Mouse (Mus musculus): ENCODE results near the gene Dtx3.
A peak's percentile ranks its signal among the peaks of the same experiment; 100 is the strongest.

Dtx3 gene

GRCm38 (mm10) chr10:127185506-127185905, 10.0 kb downstream of the Dtx3 start:
- no peak for DNase-seq (ENCODE audit: low read depth)

GRCm38 (mm10) chr10:127185101-127185500, 10.4 kb downstream of the Dtx3 start:
- peak; percentile 49 for DNase-seq (ENCODE audit: low read depth)

DNA sequence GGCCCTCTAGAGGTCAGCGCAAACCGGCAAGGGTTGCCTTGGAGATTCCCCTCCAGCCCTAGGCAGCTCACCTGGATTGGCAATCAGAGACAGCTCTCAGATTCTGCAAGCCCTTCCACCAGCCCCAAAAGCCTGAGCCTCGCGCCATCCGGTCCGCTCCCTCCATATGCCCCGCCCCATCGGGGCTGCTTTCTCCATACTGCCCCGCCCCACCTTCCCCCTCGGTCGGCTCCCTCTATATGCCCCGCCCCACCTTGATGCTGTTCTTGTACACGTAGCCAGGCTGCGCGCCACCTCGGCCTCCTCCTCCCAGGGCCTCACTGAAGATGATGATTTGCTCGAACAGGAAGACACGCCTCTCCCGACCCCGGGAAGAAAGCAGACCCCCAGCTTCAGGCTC, 11.8 kb downstream of the Dtx3 start:
- no peak for DNase-seq (ENCODE audit: low read depth)

DNA sequence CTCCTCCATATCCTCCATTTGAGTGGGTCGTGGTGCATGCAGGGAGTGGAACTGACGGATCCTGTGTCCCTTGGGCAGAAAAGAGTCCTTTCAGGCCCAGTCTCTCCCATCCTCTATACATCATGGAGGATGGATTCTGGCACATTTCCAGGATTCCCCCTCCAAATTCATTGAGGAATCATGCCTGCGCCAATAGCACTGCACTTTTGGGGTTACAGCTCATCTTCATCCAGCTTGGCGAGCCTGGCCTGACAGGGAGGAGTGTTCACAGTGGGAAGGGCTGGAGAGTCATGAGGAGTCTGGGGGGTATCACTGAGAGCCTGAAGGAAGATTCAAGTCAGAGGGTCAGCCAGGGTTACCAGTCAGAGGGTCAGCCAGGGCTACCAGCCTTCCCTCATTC, 12.9 kb downstream of the Dtx3 start:
- no peak for DNase-seq (ENCODE audit: low read depth)

DNA sequence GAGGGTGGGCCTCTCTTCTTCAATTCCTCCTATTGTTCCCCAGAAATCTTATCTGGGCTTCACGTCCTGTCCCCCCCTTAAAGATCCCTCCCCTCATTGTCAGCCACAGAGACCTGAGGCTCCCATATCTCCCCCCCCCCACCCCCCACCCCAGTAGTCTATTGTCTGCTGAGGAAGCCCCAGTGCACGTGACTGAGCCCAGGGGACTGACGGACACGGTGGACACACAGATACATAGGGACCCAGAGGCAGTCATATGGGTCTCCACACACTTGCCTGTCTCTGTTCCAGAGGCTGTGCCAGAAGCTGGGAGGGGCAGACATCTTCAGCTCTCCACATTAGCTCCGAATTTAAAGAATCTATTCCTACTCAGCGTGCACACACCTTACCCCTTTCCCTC, 14.0 kb downstream of the Dtx3 start:
- no peak for DNase-seq (ENCODE audit: low read depth)

DNA sequence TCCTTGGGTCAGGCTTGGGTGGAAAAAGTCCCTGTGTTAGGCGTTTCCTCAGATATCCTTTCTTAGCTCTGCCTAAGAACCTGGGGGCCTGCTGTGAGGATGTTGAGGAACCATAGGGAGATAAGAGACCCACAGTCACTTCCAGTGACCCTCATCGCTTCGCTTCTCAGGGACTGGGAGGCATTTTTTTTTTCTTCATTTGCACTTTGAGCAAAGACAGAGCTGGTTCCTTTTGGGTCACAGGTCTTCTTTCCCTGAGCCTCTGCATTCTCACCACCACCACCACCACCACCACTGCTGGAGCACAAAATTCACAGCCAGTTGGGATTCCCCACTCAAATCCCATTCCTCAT, 14.9 kb downstream of the Dtx3 start:
- DNase-seq (ENCODE audit: low read depth): no peak

- no peak for DNase-seq (ENCODE audit: low read depth)
Measured at GRCm38 (mm10) chr10:127179871-127180694, 15.4 kb downstream of the Dtx3 start, which contains the start of gene Slc26a10. Slc26a10 (minus strand) TSS chr10:127180645.

- no peak for DNase-seq (ENCODE audit: low read depth)
Measured at GRCm38 (mm10) chr10:127178286-127179027, 17.1 kb downstream of the Dtx3 start.

- peak; percentile 56 for DNase-seq (ENCODE audit: low read depth)
Measured at GRCm38 (mm10) chr10:127177719-127178118, 17.8 kb downstream of the Dtx3 start.

- DNase-seq (ENCODE audit: low read depth): no peak
Measured at GRCm38 (mm10) chr10:127177235-127177634, 18.3 kb downstream of the Dtx3 start.

- DNase-seq (ENCODE audit: low read depth): no peak
Measured at GRCm38 (mm10) chr10:127176756-127177155, 18.8 kb downstream of the Dtx3 start.

GRCm38 (mm10) chr10:127176228-127176627, 19.3 kb downstream of the Dtx3 start:
- no peak for DNase-seq (ENCODE audit: low read depth)

DNA sequence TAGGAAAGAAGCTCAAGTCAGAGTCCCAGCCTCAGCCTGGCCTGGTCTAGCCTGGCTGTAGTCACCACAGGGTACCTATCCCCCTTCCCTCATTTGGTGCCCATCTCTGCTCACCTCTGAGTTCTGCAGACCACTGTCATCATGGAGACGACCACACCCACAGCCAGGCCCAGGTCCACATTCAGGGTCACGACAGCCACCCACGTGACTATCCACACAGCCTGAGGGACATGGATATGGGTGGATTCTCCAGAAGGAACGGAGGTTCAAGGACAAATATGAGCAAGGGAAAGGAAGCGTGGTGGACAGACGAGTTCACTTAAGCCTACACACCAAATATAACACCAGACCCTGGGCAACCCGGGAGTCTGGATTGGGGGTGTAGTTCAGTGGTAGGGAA, 21.4 kb downstream of the Dtx3 start:
- no peak for DNase-seq (ENCODE audit: low read depth)

DNA sequence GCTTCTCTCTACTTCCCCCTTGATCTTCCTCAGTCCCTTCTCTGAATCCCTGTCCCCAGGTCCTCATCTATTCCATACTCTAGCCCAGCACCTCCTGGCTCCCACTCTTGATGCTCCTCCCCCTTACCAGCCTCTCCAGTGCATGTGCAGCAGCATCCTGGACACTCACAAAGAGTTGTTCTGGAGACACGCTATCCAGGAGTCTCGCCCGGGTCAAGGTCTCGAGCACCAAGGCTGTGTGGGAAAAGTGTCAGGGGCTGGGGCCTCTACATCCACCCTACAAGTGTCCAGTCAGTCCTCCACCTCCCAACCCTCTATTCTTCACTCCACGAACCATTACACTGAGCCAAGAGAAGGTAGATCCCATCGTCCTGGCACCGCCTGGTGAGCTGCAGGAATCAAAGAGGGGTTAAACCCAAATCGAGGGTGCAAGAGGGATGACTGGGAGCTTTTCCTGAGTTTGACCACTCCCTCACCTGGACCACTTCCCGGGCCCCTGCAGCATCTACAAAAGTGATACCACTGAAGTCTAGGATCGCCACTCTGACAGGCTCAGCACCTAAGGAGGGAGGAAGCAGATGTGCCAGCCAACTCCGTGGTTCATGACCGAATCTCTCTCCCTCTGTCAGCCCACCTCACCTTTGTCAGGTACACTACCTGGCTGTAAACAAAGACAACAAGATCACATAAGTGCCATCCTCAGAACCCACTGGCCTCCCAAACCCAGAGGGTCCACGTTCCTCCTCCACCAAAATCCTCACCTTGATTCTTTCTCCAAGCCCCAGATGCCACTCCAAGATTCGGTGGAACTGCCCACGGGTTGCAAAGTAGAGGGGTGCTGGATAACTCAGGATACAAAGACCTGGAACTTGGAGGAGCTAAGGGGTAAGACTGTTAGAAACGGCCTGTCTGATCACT, 22.1 kb downstream of the Dtx3 start:
- DNase-seq (ENCODE audit: low read depth): no peak

- no peak for DNase-seq (ENCODE audit: low read depth)
Measured at GRCm38 (mm10) chr10:127171631-127172200, 23.8 kb downstream of the Dtx3 start.

DNA sequence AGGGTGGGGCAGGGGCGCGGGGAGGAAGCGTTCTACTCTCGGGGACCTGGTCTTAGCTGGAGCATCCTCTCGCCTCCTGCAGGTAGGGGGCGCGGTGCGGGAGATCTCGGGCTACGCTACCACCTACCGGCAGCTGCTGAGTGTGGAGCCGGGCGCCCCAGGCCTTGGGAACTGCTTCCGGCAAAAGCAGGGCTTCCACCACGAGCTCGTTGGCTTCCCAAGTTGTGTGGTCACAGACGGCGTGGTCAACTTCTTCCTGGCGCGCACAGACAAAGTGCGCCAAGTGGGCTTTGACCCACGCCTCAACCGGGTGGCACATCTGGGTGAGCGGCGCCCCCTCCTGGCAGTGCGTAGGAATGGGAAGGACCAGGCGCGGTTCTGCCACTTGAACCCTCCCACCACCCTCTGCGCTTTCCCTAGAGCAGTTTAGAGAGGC, 24.7 kb downstream of the Dtx3 start:
- peak; percentile 70 for DNase-seq (ENCODE audit: low read depth)

- DNase-seq (ENCODE audit: low read depth): no peak
Measured at GRCm38 (mm10) chr10:127170002-127170401, 25.5 kb downstream of the Dtx3 start.

DNA sequence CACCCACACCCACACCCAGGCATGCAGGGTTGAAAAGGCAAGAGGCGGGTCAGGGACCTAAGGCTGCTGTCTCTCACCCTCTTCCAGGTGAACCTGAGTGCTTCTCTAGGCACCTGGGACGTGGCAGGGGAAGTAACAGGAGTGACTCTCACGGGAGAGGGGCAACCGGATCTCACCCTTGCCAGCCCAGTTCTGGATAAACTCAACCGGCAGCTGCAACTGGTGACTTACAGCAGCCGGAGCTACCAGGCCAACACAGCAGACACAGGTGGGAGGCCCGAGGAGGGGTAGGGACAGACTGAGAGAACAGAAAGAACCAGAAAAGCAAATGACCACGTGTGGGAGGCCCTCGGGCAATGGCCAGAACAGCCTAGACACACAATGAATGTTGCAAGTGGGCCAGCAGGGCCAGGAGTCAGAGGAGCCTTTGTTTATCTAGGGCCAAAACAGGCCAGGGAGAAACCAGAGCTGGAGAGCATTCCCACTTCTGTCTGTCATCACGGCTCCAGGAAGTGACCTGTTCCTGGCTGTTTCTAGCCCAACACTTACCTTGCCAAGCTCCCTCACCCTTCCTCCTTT, 27.8 kb downstream of the Dtx3 start:
- no peak for DNase-seq (ENCODE audit: low read depth)

GRCm38 (mm10) chr10:127166771-127167613, 28.5 kb downstream of the Dtx3 start:
- no peak for DNase-seq (ENCODE audit: low read depth)

DNA sequence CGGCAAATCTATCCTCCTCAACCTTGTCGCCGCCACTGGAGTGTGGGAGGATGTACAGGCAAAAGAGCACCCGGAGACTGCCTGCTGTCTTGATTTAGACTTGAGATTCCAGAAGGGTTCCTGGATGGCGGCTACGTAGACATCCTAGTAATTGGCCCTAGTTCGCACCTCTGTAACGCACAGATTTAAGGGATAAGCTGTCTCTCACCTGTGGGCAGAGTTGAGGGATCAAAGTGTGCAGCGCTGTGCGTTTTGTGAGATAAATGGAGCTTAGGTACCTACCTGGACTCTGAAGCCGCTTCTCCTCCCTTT, 29.2 kb downstream of the Dtx3 start:
- no peak for DNase-seq (ENCODE audit: low read depth)
